Mouse (Mus musculus): ENCODE measurements around the gene 4930503B20Rik. TPM values are rescaled to one million over a fixed set of nuclear protein-coding genes. Genes with fewer than 3 reads are reported as not detected.

4930503B20Rik gene
- polyA plus RNA-seq, 1 experiment from 2014 or later, result not detected

GRCm38 (mm10) chr3:146599198-146599900 lies 51.8 kb downstream of the 4930503B20Rik start:
- no peak for ATAC-seq (ENCODE audit: insufficient read depth)
- TF ChIP-seq CTCF (IDR thresholded peaks at IDR 0.05; ENCODE audit: low read depth), result no peak
- no peak for DNase-seq
- Histone ChIP-seq H3K9me3 (ENCODE audit: low read depth, low read length) (no peaks in the 10 kb centered on the region), H3K27ac (ENCODE audit: low read depth) (no peak overlapping the region), H3K27me3 (ENCODE audit: insufficient read depth, low read length) (no peaks in the 10 kb centered on the region), H3K9ac (no peak overlapping the region), H3K4me1 (ENCODE audit: insufficient read depth) (no peaks in the 10 kb centered on the region), H3K36me3 (ENCODE audit: insufficient read depth) (no peaks in the 10 kb centered on the region), H3K4me2 (no peak overlapping the region), H3K4me3 (ENCODE audit: low read depth, low read length) (no peak overlapping the region)
- WGBS, result 78% methylated on average over 6 of the region's 6 CpGs

- Histone ChIP-seq H3K36me3 (ENCODE audit: insufficient read depth) (no peaks in the 10 kb centered on the region), H3K4me2 (no peak overlapping the region; the same call in 1 of the 2 replicates), H3K27me3 (ENCODE audit: insufficient read depth, low read length) (no peaks in the 10 kb centered on the region), H3K27ac (ENCODE audit: low read depth) (no peak overlapping the region), H3K9me3 (ENCODE audit: low read depth, low read length) (no peaks in the 10 kb centered on the region), H3K4me1 (ENCODE audit: insufficient read depth) (no peaks in the 10 kb centered on the region), H3K4me3 (ENCODE audit: low read depth, low read length) (no peak overlapping the region), H3K9ac (no peak overlapping the region)
- no peak for ATAC-seq (ENCODE audit: insufficient read depth)
- no peak for TF ChIP-seq CTCF (IDR thresholded peaks at IDR 0.05; ENCODE audit: low read depth)
- peak; percentile 39 for DNase-seq
- WGBS, result 41% methylated on average over 6 of the region's 6 CpGs
These were observed 52.7 kb downstream of the 4930503B20Rik start for GRCm38 (mm10) chr3:146598411-146598810.

DNA sequence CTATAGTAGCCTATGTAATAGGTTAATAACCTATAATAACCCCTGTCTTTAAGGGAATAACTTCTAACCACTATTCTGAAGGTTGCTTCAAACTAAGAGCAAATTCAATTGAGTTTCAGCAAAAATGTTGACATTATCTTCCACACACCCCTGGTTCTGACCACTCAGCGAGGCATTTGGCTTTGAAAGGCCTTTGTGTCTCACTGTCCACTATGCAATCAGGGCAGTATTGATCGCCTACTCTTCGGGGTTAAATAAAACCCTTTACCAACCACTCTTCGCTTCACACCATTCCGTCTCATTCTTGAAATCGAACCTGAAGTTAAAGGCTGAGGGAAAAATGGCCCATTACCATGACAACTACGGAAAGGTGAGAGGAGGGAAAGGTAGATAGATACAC lies 54.3 kb downstream of the 4930503B20Rik start:
- ATAC-seq (ENCODE audit: insufficient read depth) (no peak), DNase-seq (no peak)
- Histone ChIP-seq H3K4me2 (no peak overlapping the region), H3K4me3 (ENCODE audit: low read depth, low read length) (no peak overlapping the region), H3K27ac (ENCODE audit: low read depth) (no peak overlapping the region), H3K27me3 (ENCODE audit: insufficient read depth, low read length) (no peaks in the 10 kb centered on the region), H3K9ac (no peak overlapping the region), H3K4me1 (ENCODE audit: insufficient read depth) (no peaks in the 10 kb centered on the region), H3K9me3 (ENCODE audit: low read depth, low read length) (no peaks in the 10 kb centered on the region), H3K36me3 (ENCODE audit: insufficient read depth) (no peaks in the 10 kb centered on the region)
- 86% methylated on average over 7 of the region's 7 CpGs for WGBS
- no peak for TF ChIP-seq CTCF (IDR thresholded peaks at IDR 0.05; ENCODE audit: low read depth)

DNA sequence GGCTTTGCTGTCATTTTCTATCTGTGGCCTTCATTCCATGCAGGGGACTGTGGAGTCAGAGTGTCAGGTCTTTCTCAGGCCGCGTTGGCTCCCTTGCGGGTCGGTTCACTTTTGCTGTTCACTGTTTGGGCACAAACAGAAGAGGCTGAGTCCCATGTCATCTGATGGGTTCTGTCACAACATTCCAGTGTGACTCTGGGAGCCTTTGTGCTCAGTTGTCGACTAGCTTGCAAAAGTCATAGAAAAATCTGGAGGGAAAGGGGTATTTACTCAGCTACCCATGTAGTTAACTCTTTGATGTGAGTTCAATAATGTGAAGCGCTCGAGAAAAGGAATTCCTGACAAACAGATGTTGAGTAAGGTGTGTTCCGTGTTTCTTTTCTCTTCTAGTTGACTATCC lies 54.7 kb downstream of the 4930503B20Rik start:
- Histone ChIP-seq H3K9me3 (ENCODE audit: low read depth, low read length) (no peaks in the 10 kb centered on the region), H3K36me3 (ENCODE audit: insufficient read depth) (no peaks in the 10 kb centered on the region), H3K4me1 (ENCODE audit: insufficient read depth) (no peaks in the 10 kb centered on the region), H3K9ac (no peak overlapping the region), H3K27me3 (ENCODE audit: insufficient read depth, low read length) (no peaks in the 10 kb centered on the region), H3K27ac (ENCODE audit: low read depth) (no peak overlapping the region), H3K4me2 (no peak overlapping the region), H3K4me3 (ENCODE audit: low read depth, low read length) (no peak overlapping the region)
- no peak for ATAC-seq (ENCODE audit: insufficient read depth)
- TF ChIP-seq CTCF (IDR thresholded peaks at IDR 0.05; ENCODE audit: low read depth), result no peak
- DNase-seq, result no peak
- 82% methylated on average over 8 of the region's 8 CpGs for WGBS

DNA sequence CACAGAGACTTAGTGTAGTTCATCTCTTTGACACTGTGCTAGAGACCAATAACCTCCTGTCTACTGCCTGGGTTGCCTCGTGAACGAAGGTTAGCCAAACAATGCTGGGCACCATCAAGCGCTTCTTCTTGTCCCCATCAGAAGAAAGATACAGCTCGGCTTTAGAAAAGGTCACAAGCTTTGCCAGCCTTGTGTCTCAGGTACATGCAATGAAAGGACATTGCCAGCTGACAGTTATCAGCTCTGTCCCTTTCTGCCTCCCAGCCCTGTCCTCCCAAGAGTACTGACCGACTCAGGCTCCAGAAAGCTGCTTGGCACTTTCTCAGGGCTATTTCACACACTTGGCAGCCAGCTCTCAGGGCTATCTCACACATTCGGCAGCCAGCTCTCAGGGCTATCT lies 55.7 kb downstream of the 4930503B20Rik start:
- DNase-seq, result no peak
- 84% methylated on average over 6 of the region's 6 CpGs for WGBS

More for the DNA sequence above, 55.7 kb downstream of the 4930503B20Rik start:
- Histone ChIP-seq H3K9me3 (ENCODE audit: low read depth, low read length) (no peaks in the 10 kb centered on the region), H3K4me2 (no peak overlapping the region), H3K9ac (no peak overlapping the region), H3K4me3 (ENCODE audit: low read depth, low read length) (no peak overlapping the region), H3K36me3 (ENCODE audit: insufficient read depth) (no peaks in the 10 kb centered on the region), H3K27me3 (ENCODE audit: insufficient read depth, low read length) (no peaks in the 10 kb centered on the region), H3K27ac (ENCODE audit: low read depth) (no peak overlapping the region), H3K4me1 (ENCODE audit: insufficient read depth) (no peaks in the 10 kb centered on the region)
- TF ChIP-seq CTCF (IDR thresholded peaks at IDR 0.05; ENCODE audit: low read depth), result no peak
- no peak for ATAC-seq (ENCODE audit: insufficient read depth)

Other genes with a start within 250 kb of the 4930503B20Rik start
- 29.3 and 30.5 TPM in 2 replicates for gene Ssx2ip, start 246.7 kb downstream of the 4930503B20Rik start, polyA plus RNA-seq (2014; fragmentation: Nextera tagmentation; extraction: Ambion mirVana)
- gene Ctbs, start 201.5 kb downstream of the 4930503B20Rik start, polyA plus RNA-seq (2014; fragmentation: Nextera tagmentation; extraction: Ambion mirVana), result 8.9 and 10.4 TPM in 2 replicates
- 4.2 and 4.8 TPM in 2 replicates for gene Spata1, start 151.6 kb downstream of the 4930503B20Rik start, polyA plus RNA-seq (2014; fragmentation: Nextera tagmentation; extraction: Ambion mirVana)
- gene Gng5, start 151.5 kb downstream of the 4930503B20Rik start, polyA plus RNA-seq (2014; fragmentation: Nextera tagmentation; extraction: Ambion mirVana), result 887 and 951 TPM in 2 replicates
- 55.7 and 56.1 TPM in 2 replicates for gene Rpf1, start 129.9 kb downstream of the 4930503B20Rik start, polyA plus RNA-seq (2014; fragmentation: Nextera tagmentation; extraction: Ambion mirVana)
- not detected in 2 replicates for gene Uox, start 80.9 kb downstream of the 4930503B20Rik start, polyA plus RNA-seq (2014; fragmentation: Nextera tagmentation; extraction: Ambion mirVana)
- gene Dnase2b, start 35.7 kb downstream of the 4930503B20Rik start, polyA plus RNA-seq (2014; fragmentation: Nextera tagmentation; extraction: Ambion mirVana), result not detected in 2 replicates
- gene Samd13, start 34.3 kb upstream of the 4930503B20Rik start, polyA plus RNA-seq (2014; fragmentation: Nextera tagmentation; extraction: Ambion mirVana), result 0.66 and 1.2 TPM in 2 replicates
- gene Prkacb, start 161.7 kb upstream of the 4930503B20Rik start, polyA plus RNA-seq (2014; fragmentation: Nextera tagmentation; extraction: Ambion mirVana), result 69.6 and 74.8 TPM in 2 replicates
- 2.5 and 3.8 TPM in 2 replicates for gene Ttll7, start 201.1 kb upstream of the 4930503B20Rik start, polyA plus RNA-seq (2014; fragmentation: Nextera tagmentation; extraction: Ambion mirVana)